In the genomic region with DNA sequence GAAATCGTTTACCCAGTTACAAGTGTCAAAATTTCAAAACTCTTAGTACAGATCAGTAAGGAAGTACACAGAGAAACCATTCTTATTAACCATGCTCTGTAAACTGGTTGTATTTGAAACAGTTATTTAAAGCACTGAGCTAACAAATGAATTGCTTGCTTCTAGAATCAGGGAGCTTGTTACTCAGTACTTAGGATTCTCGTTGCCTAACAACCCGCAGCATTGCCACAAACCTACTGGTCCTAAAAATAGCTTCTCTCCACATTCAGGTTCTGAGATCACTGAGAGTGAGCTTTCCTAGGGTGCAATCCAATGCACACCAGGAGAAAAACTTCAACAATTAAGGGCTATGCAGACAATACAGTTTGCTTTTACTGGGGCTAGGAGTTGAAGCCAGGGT, we compare ENCODE assay signal across 14 mouse cellular contexts. TPM values are rescaled to one million over a fixed set of nuclear protein-coding genes. Genes with fewer than 3 reads are reported as not detected.
DNase-seq lines count a peak whose midpoint lies in the region; ATAC-seq lines count a peak whose summit lies in the region.
"Had no signal": no experiment of that assay in that cellular context is flagged by ENCODE, and none has a peak within 500 bp of the region (broad histone marks: within the 10 kb centered on the region; RNA-seq: fewer than 3 reads in every experiment).

No protein-coding gene starts in this region.

- peaks cover 29% of the 10 kb centered on the region for H3K36me3 ChIP-seq in heart, embryonic 16.5 days (ENCODE audit: control insufficient read depth, insufficient read depth)

- peak overlapping the region; percentile 45 for H3K4me2 ChIP-seq in heart, embryonic 16.5 days (ENCODE audit: low read depth, low read length)
- H3K4me2 ChIP-seq: embryonic facial prominence, embryonic 13.5 days; hindbrain, embryonic 13.5 days; liver, embryonic 11.5 days had no signal

- H3K9ac ChIP-seq in heart, embryonic 16.5 days (ENCODE audit: low read length): peak overlapping the region; percentile 56
- H3K9ac ChIP-seq: embryonic facial prominence, embryonic 13.5 days; hindbrain, embryonic 13.5 days had no signal

- H3K27ac ChIP-seq in heart, embryonic 16.5 days (ENCODE audit: low read length): peak overlapping the region; percentile 87
- H3K27ac ChIP-seq: embryonic facial prominence, embryonic 13.5 days; hindbrain, embryonic 13.5 days had no signal

- DNase-seq in layer of hippocampus, adult 11-12 months (ENCODE audit: low spot score): peak; percentile 29
- no peak for DNase-seq in layer of hippocampus, postnatal 10 days (ENCODE audit: low spot score in 2 of 2)
- peak; percentile 50 to 74 for DNase-seq in right cerebral cortex, postnatal 10 days (ENCODE audit: low spot score in 2 of 2)
- no peak for DNase-seq in right cerebral cortex, postnatal 4 days
- no peak for DNase-seq in embryo, embryonic 9.5 days (ENCODE audit: extremely low spot score)
- no peak for DNase-seq in adrenal gland, postnatal 14 days
- DNase-seq: cerebellum, adult 18-20 months; kidney, adult 18-20 months had no signal

- H3K4me3 ChIP-seq in heart, embryonic 16.5 days (ENCODE audit: low read length): no peak overlapping the region
- H3K4me3 ChIP-seq: embryonic facial prominence, embryonic 13.5 days; hindbrain, embryonic 13.5 days; megakaryocyte, embryonic 14.5 days had no signal

- 44% methylated on average over 3 of the region's 3 CpGs for WGBS in heart, embryonic 16.5 days

- H3K4me1 ChIP-seq in heart, embryonic 16.5 days (ENCODE audit: control insufficient read depth, insufficient read depth, low read length): peaks cover 26% of the 10 kb centered on the region
- H3K4me1 ChIP-seq: embryonic facial prominence, embryonic 13.5 days; hindbrain, embryonic 13.5 days had no signal

- no peaks in the 10 kb centered on the region for H3K27me3 ChIP-seq in heart, embryonic 16.5 days (ENCODE audit: control insufficient read depth, insufficient read depth, low read length)
- H3K27me3 ChIP-seq: CH12.LX; embryonic facial prominence, embryonic 13.5 days; hindbrain, embryonic 13.5 days; megakaryocyte, embryonic 14.5 days had no signal

- ATAC-seq in heart, embryonic 16.5 days (replicated peaks; ENCODE audit: extremely low read depth, insufficient read depth, low FRiP score): peak; percentile 77

- no peaks in the 10 kb centered on the region for H3K9me3 ChIP-seq in heart, embryonic 16.5 days (replicated peaks; ENCODE audit: control insufficient read depth, low read length)
- H3K9me3 ChIP-seq: embryonic facial prominence, embryonic 13.5 days; hindbrain, embryonic 13.5 days; megakaryocyte, embryonic 14.5 days had no signal

RNA-seq across cellular contexts. Expression of gene Cog6, which starts 33.3 kb away (rescaled TPM):
- total RNA-seq in layer of hippocampus, postnatal 10 days (2021): 10 to 100 TPM; 31.2 to 31.4 TPM
- polyA plus RNA-seq in heart, embryonic 16.5 days (2015; fragmentation: Nextera tagmentation; extraction: Ambion mirVana): 57.4 and 59.0 TPM in 2 replicates
- 31.7 and 31.9 TPM in 2 replicates for total RNA-seq in adrenal gland, postnatal 14 days (2021)

RNA-seq across cellular contexts. Expression of gene Lhfp, which starts 57.6 kb away (rescaled TPM):
- total RNA-seq in layer of hippocampus, postnatal 10 days (2021): 10 to 100 TPM; 21.4 to 23.8 TPM
- polyA plus RNA-seq in heart, embryonic 16.5 days (2015; fragmentation: Nextera tagmentation; extraction: Ambion mirVana): 100 and 104 TPM in 2 replicates
- total RNA-seq in adrenal gland, postnatal 14 days (2021): 24.5 and 26.0 TPM in 2 replicates
- total RNA-seq: CH12.LX had no signal

Comparison
In these comparisons a context has a peak if more than half of its experiments do, and no peak if none do; other contexts are left out.
1. DNase-seq: peak in layer of hippocampus, adult 11-12 months (single experiment) and right cerebral cortex, postnatal 10 days (2 of 2); none in layer of hippocampus, postnatal 10 days (0 of 2), right cerebral cortex, postnatal 4 days (single experiment), embryo, embryonic 9.5 days (single experiment) and adrenal gland, postnatal 14 days (single experiment).